Mouse (Mus musculus): ENCODE measurements around the gene Gpr34. TPM values are rescaled to one million over a fixed set of nuclear protein-coding genes. Genes with fewer than 3 reads are reported as not detected.

Gene Gpr34
- 10 to 100 TPM in 1 of 2 experiments, 1 to 10 TPM in 1; 2.7 to 12.7 TPM for polyA plus RNA-seq (2017; shearing (Covaris generic))

GRCm38 (mm10) chrX:13631599-13632283, at the start of gene Gpr34:
Gene Gpr34, plus strand, starts transcription at chrX:13632089.

GRCm38 (mm10) chrX:13661063-13661462, 29.2 kb downstream of the Gpr34 start, which contains the start of gene Gpr82:
Gene Gpr82, plus strand, starts transcription at chrX:13661363.

Other genes starting within 250 kb of the Gpr34 start
- not detected for gene Nyx, start 166.0 kb upstream of the Gpr34 start, polyA plus RNA-seq (2017; shearing (Covaris generic))
- gene Gpr82, start 29.3 kb downstream of the Gpr34 start, polyA plus RNA-seq (2017; shearing (Covaris generic)), result not detected
- gene Cask, start 219.3 kb downstream of the Gpr34 start, polyA plus RNA-seq (2017; shearing (Covaris generic)), result 1 to 10 TPM; 1.6 to 3.8 TPM